20 mouse cellular contexts compared by ENCODE assay signal in the genomic region with DNA sequence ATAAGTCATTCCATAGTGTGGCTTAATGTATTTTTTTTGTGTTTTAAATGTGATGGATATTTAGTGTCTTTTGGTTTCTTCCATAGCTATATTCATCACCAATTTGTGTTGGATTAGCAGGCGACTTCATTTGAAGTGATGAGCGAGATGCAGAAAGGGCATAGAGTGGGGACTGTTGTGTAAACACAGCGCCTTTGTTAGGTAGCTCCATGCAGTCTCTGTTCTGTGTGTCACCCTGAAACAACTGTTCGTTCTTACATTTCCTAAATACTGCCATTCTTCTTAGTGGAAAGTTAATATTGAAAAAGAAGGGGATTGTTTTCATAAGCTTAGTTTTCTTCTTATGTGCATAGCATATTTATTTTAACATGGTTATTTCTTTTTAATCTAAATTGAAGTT. TPM values are rescaled to one million over a fixed set of nuclear protein-coding genes. Genes with fewer than 3 reads are reported as not detected.
"Had no signal": no experiment of that assay in that cellular context is flagged by ENCODE, and none has a peak within 500 bp of the region (broad histone marks: within the 10 kb centered on the region; RNA-seq: fewer than 3 reads in every experiment).

No protein-coding gene starts in this region.

- DNase-seq: lung, adult 18-20 months; lung, embryonic 14.5 days; lung, postnatal 10 days; lung, postnatal 4 days; midbrain, embryonic 14.5 days; retina, postnatal 1 day; right cerebral cortex, adult 18-20 months; right cerebral cortex, postnatal 25 days; right cerebral cortex, postnatal 4 days; spleen, adult 18-20 months; thymus, adult 2 months; thymus, postnatal 25 days; thymus, postnatal 4 days had no signal

- H3K4me3 ChIP-seq: midbrain, embryonic 10.5 days; midbrain, embryonic 12.5 days; myocyte; neural tube, embryonic 13.5 days; neural tube, embryonic 15.5 days had no signal

- H3K27ac ChIP-seq: midbrain, embryonic 10.5 days; midbrain, embryonic 12.5 days; neural tube, embryonic 13.5 days; neural tube, embryonic 15.5 days had no signal

- ATAC-seq: midbrain, embryonic 16.5 days had no signal

RNA-seq across cellular contexts. Expression of a gene that starts 50.7 kb away (rescaled TPM):
- total RNA-seq: megakaryocyte, adult 5-6 weeks had no signal
